Mouse (Mus musculus) embryo, embryonic 11 days (tissue): Measurements from ENCODE around the gene Slc2a4.
A peak's percentile ranks its signal among the peaks of the same experiment; 100 is the strongest.
"Not testable (repeated sequence)": the region's sequence is repeated elsewhere in the genome, so short reads cannot be mapped to it uniquely, and the experiment has no call there.

Experiments used
- DNase-seq: peaks from one replicate; pipeline ENCODE4 v3.0.0-alpha.2; 2015

Gene Slc2a4

DNA sequence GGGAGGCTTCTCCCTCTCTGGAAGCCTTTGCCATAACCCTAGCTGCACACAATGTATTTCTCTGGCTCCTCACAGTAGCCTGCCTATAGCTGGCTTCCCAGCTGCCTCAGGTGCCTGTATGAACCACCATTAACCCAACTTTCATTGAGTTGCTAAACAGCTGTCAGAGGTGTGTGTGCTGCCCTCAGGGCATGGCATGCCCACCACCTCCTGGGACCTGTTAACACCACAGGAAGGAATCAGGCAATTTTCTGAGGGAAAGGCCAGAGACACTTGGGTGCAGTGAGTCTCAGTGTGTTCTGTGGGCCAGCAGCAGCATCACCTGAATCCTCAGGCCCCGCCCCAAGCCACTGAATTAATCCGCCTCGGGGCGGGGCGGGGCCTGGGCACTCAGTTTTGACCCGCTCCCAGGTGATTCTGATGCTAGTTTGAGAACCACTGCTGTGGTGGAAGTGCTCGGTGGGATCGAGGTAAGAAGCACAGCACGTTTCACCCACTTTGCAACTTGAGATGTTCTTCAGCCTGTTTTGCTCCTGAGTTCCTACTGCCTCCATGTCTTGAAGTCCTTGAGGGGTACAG, 9.5 kb downstream of the Slc2a4 start:
- no peak for DNase-seq

DNA sequence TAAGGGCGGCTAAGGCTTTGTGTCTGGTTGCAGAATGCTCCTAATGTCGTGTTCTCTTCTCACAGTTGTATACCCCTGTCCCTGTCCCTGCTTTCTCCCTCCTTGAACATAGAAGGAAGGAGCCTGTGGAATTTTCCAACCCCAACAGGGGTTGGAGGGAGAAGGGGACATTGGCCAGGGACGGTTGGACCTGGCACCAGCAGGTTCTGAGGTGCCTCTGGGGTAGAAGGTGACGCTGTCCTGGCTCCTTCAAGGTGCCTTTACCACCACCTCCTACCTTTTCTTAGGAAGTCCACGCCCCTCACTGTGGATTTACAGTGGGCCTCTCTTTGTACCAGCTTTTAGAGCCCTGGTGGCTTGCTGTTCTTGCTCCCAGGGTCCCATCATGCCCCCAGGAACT, 10.2 kb downstream of the Slc2a4 start:
- DNase-seq: no peak

DNA sequence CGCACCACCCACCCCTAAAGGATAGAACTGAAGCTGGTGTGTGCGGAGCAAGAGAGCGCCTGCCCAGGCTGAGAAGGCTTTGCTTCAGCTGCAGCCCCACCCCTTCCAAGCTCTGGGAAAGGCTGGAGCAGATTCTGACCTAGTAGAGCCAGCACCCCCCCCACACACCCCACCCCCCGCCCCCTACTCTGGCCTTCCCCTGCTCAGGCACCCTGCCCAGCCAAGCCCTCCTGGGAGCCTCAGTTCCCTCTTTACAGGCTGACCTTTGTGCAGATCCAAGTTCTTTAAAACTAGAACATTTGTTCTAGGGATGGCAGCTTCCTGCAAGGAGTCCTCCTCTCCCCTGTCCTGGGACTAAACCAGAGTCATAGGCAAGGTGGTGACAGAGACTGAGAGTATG, 10.6 kb downstream of the Slc2a4 start:
- DNase-seq: no peak

DNA sequence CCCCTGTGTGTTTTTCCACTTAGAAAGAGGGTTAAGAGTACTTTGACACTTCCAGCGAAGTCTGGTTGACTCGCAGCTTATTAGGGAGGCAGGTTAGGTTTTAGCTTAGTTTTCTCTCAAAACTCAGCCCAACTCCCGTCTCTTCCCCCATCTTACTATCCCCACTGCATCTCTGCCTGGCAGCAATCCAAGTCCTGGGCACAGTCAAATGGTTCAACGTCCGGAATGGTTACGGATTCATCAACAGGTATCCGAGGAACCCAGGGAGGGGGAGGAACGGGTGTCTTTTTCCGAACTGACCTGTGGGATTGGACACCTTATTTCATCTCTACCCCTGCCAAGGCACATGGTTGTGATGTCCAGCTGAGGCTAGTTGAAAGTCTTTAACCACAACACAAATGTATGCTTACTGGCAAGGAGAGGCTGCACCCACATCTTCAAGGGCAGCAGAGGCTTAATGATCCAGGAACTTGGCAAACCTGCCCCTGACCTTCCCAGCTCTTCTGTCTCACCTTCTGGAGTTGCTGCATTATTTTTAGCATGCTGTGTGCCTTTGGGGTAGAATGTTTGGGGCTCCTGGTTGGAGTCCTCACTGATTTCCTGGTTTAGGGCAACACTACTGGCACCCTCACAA, 11.2 kb downstream of the Slc2a4 start:
- no peak for DNase-seq

- DNase-seq: peak; percentile 31
Observed at GRCm38 (mm10) chr11:69936156-69936555, 11.8 kb downstream of the Slc2a4 start.

- DNase-seq: peak; percentile 96
Observed at GRCm38 (mm10) chr11:69935137-69935879, 12.7 kb downstream of the Slc2a4 start, which contains the start of gene Ybx2. Gene Ybx2, plus strand, starts transcription at chr11:69935796.

GRCm38 (mm10) chr11:69934681-69935080, 13.3 kb downstream of the Slc2a4 start:
- DNase-seq: no peak

DNA sequence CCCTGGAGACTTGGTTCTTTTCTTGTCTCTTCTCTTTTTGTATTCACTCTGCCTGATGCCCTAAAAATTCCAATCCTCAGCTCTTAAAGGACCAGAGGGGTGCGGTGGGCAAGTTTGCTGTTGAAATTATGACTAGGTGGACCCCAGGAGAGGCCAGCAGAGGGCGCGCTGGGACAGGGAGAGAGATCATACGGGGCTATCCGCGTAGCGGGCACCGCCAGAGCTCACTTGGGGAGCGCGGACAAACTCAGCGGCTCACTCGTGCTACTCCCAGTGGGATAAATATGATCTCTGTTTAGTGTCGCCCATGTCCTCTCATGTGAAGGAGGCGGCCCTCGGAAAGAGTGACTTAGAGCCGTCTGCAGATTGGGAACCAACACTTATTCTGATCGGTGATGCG, 13.8 kb downstream of the Slc2a4 start:
- DNase-seq: peak; percentile 94

DNA sequence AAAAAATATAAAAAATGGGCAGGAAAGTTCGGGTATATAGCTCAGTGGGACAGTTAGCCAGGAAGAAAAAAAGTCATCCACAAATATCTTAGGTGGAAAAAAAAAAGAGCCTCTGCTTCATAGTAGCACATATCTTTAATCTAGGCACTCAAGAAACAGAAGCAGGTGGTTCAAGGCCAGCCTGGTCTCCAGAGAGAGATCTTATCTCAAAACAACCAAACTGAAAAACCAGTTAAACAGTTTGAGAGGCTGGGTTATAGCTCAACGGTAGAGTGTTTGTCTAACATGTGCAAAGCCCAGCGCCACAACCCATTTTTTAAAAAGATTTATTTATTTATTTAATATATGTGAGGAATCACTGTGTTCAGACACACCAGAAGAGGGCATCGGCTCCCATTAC, 14.9 kb downstream of the Slc2a4 start:
- DNase-seq: no peak

DNA sequence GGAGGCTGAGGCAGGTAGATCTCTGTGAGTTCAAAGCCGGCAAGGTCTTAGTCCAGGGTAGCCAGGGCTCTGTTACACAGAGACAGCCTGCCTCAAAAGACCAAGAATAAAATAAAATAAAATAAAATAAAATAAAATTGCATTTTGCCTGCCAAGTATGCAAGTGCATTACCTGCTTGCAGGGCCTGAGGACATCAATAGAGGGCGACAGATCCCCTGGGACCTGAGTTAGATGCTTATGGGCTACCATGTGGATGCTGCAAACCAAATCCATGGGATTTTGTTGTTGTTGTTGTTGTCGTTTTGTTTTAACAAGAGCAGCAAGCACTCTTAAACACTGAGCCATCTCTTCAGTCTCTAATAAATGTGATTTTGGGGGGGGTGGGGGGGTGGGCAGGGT, 15.7 kb downstream of the Slc2a4 start:
- no peak for DNase-seq

DNA sequence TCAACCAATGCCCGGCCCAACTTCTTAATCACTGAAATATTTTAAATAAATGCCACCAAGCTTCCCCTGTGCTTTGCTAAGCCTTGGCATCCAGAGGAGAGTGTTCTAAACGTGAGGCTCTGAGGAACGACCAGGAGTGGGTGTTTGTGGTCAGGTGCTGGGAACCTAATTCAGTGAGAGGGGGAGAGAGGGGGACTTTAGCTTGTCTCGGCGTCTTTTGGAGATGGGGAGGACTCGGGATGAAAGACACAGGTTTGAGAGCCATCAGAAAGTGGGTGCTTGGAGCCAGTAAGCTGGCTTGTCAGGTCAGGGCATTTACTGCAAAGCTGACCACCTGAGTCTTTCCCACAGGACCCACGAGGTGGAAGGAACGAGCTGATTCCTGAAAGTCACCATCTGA, 16.2 kb downstream of the Slc2a4 start:
- no peak for DNase-seq

- DNase-seq: no peak
Observed at GRCm38 (mm10) chr11:69930967-69931537, 16.9 kb downstream of the Slc2a4 start.

GRCm38 (mm10) chr11:69930176-69930575, 17.8 kb downstream of the Slc2a4 start:
- DNase-seq: not testable (repeated sequence)

GRCm38 (mm10) chr11:69929712-69930111, 18.3 kb downstream of the Slc2a4 start:
- DNase-seq: no peak

DNA sequence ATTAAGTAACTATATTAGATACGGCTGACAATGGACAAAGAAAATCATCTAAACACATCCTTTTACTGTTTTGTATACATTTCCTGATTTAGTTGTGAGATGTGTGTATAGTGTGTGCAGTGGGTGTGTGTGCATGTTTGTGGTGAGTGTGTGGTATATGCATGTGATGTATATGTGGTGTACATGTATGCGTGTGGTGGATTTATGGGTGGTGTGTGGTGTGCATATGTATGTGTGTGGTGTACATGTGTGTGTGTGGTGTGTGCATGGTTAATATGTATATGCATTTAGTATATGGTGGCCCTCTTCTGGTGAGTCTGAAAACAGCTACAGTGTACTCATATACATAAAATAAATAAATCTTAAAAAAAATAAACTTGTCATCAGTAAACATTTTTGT, 20.5 kb downstream of the Slc2a4 start:
- no peak for DNase-seq

DNA sequence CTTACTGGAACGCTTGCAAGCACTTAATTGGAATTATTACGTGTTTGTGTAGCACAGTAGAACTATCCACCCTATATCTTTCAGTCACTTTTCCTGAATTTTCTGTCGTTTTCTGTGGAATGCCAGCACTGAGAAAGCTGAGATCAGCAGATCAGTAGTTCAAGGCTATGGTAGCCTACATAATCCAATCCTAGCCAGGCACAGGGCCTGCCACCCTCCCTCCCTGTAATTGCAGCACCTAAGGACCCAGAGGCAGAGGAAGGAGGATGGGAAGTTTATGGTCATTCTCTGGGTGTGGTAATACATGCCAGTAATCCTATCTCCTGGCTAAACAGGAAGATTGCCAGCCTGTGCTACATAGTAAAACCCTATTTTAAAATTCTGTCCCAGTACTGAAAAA, 25.2 kb downstream of the Slc2a4 start:
- DNase-seq: no peak

GRCm38 (mm10) chr11:69922012-69922756, 25.8 kb downstream of the Slc2a4 start:
- DNase-seq: peak; percentile 31

- DNase-seq: peak; percentile 99
Observed at GRCm38 (mm10) chr11:69921114-69922011, 26.6 kb downstream of the Slc2a4 start, which contains the start of gene Eif5a. Gene Eif5a, minus strand, starts transcription at chr11:69921958.

DNA sequence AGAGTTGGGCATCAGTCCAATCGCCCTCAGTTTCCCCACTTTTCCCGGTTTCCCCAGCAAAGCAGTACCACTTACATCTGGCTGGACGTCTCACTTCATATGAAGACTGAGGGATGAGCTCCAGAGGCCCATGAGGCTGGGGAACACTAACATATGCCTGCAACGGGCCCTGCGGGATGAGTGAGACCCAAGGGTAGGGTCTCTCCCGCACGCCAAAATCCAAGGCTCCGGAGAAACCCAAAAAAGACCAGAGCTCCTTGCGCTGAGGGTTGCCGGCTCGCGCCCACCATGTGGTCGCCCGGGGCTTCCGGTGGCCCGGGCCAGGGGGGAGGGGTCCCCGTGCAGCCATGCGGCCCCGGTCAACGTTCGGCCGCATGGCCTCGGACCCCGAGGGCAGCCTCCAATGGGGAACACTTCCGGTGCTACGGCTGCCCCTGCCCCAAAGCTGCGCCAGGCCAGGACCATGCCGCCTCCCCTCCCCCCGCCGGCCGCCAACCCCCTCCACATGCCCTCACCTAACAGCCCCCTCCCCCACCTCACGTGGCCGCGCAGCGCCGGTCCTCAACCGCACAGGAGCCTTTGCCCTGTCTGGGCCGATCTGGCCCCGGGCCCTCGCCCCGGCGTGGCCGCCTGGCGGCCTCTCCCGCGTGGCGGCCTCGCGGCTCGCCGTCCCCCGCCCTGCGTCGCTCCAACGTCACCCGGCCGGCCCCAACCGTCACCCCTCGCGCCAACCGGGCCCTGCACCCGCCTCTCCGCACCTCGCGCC, 27.5 kb downstream of the Slc2a4 start:
- peak; percentile 69 for DNase-seq

DNA sequence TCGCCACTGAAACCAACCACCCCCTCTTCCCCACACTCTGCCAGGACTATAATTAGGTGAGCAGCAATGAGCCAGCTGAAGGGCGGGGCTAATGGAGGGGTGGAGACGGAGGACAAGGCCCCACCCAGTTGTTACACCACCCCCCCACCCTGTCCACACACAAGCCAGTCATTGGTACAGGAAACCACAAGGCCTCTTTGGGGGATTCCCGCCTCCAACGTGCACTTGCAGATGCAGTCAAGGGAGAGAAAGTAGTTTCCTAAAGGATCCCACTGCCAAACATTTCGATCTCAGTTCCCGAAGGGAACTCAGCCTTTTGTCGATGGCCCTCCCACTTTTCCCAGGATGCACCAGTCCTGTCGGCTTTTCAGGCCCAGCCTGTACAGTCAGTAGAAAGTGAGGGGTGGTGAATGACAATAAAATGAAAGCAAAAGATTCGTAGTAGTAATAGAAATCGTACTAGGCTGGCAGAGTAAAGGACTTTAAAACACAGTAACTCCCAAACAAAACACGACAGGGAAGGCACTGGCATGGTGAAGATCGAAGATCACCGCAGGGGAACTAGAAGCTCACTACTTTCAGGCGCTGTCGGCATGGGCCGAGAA, 28.2 kb downstream of the Slc2a4 start:
- peak; percentile 75 for DNase-seq

GRCm38 (mm10) chr11:69919053-69919452, 28.9 kb downstream of the Slc2a4 start:
- DNase-seq: no peak
